Mouse (Mus musculus): ENCODE data around the gene Hist1h2bk.

The Hist1h2bk gene

DNA sequence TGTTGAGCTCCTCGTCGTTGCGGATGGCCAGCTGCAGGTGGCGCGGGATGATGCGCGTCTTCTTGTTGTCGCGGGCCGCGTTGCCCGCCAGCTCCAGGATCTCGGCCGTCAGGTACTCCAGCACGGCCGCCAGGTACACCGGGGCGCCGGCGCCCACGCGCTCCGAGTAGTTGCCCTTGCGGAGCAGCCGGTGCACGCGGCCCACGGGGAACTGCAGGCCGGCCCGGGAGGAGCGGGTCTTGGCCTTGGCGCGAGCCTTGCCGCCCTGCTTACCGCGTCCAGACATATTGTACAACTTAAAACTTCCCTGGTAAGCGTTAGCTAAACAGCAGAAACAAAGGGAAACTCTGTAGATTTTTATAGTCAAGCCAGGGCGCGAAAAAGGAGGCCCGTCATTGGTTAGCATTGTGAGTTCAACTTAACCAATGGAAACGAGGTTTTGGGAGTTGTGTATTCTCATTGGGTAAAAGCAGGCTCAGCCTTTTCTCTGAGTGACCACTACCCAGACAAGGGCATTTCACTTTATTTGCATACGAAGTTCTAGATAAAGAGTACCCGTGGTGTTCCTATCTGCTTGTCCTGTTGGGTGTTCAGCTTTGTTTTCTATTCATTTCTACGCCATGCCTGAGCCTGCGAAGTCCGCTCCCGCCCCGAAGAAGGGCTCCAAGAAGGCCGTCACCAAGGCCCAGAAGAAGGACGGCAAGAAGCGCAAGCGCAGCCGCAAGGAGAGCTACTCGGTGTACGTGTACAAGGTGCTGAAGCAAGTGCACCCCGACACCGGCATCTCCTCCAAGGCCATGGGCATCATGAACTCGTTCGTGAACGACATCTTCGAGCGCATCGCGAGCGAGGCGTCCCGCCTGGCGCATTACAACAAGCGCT, at the start of gene Hist1h2bk, which contains the start of gene Hist1h2ah:
TSS of gene Hist1h2bk (plus strand) at position 604 of the 882 bp plus-strand sequence.
TSS of gene Hist1h2ah (minus strand) at position 302 of the 882 bp plus-strand sequence.
- peak; percentile 78 for DNase-seq (ENCODE audit: low read depth, low spot score)

DNA sequence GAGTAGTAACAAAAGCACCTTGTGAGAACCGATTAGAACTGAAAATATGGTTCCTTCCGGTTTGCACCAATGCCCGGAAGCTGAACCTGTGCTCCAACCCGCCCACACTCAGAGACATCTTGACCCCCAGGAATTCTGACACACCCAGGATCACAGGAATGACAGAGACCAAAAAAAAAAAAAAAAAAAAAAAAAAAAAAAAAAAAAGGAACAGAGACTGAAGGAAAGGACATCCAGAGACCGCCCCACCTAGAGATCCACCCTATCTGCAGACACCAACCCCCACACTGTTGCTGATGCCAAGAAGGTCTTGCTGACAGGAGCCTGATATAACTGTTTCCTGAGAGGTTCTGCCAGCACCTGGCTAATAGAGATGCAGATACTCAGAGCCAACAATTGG, 43.1 kb upstream of the Hist1h2bk start:
- no peak for DNase-seq (ENCODE audit: low read depth, low spot score)

DNA sequence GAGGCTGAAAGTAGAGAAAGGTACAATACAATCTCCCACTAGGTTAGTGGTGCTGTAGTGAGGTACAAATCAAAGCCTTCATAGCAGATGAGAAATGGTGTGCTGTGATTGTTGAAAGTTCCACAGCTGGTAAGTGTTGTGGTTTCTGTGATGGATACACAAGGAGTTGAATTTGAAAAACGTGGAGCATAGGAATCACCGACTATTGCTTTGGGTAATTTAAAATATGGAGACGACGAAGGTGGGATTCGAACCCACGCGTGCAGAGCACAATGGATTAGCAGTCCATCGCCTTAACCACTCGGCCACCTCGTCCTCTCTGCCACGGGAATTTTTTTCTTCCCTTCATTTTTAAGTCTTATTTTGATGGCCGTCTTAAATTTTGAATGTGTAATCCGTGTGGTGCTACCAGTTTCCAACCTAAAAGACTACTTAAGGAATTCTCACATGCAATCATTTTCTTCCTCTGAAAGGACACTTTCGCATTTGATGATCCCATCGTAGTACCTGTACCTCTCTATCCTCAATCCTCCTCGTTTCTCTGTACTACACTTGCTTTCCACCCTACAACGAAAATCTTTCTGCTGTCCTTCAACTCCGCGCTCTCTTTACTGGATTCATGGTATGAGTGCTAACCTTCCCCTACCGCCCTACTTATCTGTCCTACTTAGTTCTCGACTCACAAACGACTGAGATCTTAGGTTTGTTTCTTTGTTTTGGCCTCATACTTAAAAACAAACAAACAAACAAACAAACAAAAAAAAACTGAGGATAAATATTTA, 41.5 kb upstream of the Hist1h2bk start:
- DNase-seq (ENCODE audit: low read depth, low spot score): no peak

DNA sequence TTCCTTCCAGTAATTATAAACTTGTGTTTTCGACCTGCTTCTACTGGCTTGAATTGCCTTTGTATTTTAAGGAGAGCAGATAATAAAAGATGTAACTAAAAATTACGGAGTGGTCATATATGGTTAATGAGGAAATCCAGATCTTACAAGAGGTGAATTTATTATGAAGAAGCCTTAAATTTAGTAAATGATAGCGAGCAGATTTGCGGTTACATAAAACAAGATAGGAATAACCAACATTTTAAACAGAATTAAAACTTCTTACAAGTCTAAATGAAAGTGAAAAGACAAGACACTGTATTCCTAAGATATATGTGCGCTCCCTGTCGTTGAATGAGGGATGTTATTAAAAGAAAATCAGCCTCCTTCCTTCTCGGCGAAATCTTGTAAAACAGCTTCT, 40.8 kb upstream of the Hist1h2bk start:
- no peak for DNase-seq (ENCODE audit: low read depth, low spot score)

DNA sequence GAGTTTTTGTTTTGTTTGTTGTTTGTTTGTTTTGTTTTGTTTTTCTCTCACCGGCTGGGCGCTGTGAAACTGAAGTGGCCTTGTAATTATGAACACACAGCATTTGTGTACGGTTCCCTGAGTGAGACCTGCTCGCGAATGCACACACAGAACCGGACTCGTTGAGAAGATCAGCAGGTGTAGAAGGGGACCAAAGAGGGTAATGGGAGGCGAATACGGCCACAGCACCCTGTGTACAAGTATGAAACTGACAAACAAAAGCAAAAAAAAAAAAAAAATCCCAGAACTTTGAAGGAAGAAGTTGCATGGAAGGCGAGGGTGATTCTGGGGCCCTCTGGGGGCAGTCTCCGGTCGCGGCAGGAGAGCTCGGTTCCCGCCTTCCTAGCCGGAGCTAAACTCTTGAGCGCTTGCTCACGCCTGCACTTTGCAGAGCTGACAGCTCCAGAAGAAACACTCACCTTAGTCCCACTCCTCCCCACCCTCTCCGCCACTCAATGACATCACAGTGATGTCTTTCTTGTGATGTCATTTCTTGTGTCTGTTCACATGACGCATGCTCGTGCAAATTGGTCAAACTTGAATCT, 40.2 kb upstream of the Hist1h2bk start:
- DNase-seq (ENCODE audit: low read depth, low spot score): no peak

DNA sequence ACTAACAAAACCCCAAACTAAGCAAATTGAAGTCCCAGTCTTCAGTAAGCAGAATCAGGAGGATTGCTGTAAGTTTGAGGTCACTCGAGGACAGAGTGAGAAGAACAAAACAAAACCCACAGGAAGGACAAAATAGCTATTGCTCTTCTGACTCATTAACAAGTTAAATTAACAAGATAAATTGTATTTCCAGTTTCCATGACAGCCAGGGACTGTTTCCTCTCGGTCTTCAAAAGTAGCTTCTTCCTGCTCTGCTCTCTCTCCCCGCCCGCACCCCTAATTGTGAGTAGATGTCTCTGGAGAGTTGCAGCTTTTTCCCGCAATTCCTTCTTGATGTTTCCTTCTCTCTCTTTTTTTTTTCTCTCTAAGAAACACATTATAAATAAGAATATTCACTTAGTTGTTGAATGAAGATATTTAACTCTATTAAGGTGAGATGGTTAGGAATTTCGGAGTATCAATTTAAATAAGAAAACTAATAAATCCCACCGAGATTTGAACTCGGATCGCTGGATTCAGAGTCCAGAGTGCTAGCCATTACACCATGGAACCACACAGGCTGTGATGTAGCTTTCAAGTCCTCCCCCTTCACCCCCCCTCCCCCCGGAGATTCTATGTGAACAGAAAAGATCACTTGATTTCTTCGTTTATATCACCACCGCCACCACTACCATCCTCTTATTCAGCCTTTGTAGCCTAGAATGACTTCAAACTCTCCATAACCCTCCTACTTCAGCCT, 39.4 kb upstream of the Hist1h2bk start:
- no peak for DNase-seq (ENCODE audit: low read depth, low spot score)

DNA sequence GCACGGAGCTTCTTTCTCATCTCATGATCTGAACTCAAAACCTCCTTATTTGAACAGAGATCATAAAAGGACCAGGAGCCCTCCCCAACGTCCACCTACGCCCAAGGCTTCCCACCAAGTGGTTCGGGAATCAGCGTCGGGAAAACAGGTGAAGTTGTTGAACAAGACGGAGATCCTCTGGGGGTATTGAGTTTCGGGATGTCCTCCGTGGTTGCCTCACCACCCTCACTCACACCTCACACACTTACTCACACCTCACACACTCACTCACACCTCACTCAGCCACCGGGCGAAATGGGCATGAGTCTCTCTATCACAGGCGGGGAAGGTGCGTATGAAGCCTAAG, 38.9 kb upstream of the Hist1h2bk start:
- no peak for DNase-seq (ENCODE audit: low read depth, low spot score)

DNA sequence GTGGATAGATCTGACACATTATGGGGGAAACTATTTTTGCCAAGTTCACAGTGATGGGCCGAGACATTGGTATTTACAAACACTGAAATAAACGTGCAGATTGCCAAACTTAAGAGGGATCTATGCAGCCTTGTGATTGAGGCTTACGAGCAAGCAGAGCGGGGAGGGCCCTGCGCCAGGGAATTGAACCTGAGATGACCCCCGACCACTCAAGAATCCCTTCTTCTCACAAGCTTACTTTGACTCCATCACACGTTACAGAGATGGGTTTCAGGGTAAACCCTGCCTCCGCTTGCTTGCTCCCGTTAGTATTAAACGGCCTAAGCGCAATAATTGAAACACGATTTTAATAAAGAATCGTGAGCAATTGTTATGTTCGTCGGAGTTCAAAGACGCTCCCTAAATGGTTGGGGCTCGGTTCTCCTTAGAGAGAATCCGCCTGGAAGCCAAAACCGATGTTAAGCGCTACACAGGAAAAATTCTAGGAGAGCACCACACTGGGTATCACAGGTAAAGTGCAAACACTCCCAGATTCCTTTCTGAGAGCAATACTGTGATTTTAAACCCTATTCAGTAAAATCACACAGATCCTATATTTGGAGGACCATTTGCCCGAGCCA, 38.4 kb upstream of the Hist1h2bk start:
- no peak for DNase-seq (ENCODE audit: low read depth, low spot score)

DNA sequence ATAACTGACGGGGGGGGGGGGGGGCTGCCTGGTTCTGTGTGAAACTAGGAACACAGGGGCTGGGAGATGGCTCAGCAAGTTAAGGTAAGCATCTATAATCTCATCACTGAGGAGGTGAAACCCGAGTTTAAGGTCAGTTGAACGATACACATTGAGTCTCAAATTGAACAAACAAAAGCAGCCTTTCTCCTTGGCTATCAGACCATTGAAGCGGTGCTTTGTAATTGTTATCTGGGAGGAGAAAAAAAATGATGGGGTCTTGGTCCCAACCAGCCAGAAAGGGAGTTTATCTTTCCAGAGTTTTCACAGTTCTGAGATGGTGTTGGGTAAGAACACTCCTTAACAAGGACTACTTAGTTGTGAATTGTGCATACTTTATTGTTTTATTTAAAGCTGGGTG, 37.8 kb upstream of the Hist1h2bk start:
- no peak for DNase-seq (ENCODE audit: low read depth, low spot score)

DNA sequence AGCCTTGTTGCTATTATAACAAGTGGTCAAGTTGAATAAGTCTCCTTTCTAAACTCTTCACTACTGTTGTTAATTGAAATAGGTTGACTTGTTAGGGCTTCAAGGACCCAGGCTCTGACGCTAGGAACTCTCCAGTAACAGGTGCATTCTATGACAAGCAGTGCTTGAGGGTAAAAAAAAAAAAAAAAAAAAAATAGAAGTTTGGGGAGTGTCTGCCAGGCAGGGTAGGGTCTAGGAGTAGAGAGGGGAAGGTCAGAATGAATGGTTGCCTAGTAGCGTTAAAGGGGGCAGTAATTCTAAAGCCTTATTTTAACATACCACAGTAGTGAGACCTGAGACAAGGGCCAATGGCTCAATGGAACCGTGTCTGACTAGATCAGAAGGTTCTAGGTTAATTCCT, 37.3 kb upstream of the Hist1h2bk start:
- DNase-seq (ENCODE audit: low read depth, low spot score): no peak

DNA sequence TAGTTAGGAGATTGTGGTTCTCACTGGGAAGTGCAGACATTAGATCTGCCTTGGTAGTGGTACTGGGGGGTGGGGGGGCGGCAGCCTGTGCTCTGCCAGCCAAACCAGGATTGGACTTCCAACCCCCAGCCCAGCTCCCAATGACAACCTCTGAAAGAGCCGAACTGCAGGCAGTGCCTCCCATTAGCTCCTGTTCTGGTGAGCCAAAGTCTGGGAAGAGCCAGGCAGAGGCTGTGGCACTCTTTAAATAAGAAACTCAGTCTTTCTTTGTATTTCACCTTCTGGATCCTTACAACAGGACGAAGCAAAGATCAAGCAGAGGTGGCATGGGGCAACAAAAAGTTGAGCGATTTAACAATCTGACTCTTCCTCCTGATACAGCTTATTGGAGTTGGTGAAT, 36.5 kb upstream of the Hist1h2bk start:
- DNase-seq (ENCODE audit: low read depth, low spot score): no peak

DNA sequence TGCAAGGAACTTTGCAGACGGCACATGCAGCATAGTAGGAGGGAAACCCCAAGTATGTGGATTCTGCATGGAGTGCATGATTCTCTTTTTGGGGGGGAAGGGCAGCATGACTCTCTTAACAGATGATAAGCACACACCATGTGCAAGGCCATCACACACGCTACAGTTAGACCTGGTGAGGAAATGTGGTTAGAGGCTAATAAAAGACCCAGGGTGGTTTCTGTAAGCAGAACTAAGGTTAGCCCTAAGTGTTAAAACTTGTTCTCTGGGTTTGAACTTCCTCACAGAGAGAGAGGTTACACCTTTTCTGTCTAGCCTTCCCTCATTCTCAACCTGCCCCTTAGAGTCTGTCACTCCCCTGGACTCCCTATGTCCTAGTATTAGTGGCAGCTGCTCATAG, 34.3 kb upstream of the Hist1h2bk start:
- no peak for DNase-seq (ENCODE audit: low read depth, low spot score)

DNA sequence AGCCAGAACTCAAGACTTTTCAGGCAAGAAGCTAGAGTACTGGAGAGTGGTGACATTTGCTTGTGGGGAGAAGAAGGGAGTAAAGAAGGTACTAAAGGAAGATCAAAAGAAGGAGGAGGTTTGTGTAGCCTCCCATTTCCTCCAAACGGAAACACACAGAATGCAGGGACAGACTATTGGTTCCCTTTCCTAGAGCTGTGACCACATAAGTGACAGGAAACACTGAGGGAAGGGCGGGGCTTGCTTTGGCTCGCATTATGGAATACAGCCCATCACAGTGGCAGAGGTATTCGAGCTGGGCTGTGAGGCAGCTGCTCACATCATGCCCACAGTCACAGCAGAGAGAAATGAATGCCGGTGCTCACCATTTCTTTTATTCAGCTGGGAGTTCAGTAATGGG, 33.8 kb upstream of the Hist1h2bk start:
- no peak for DNase-seq (ENCODE audit: low read depth, low spot score)

DNA sequence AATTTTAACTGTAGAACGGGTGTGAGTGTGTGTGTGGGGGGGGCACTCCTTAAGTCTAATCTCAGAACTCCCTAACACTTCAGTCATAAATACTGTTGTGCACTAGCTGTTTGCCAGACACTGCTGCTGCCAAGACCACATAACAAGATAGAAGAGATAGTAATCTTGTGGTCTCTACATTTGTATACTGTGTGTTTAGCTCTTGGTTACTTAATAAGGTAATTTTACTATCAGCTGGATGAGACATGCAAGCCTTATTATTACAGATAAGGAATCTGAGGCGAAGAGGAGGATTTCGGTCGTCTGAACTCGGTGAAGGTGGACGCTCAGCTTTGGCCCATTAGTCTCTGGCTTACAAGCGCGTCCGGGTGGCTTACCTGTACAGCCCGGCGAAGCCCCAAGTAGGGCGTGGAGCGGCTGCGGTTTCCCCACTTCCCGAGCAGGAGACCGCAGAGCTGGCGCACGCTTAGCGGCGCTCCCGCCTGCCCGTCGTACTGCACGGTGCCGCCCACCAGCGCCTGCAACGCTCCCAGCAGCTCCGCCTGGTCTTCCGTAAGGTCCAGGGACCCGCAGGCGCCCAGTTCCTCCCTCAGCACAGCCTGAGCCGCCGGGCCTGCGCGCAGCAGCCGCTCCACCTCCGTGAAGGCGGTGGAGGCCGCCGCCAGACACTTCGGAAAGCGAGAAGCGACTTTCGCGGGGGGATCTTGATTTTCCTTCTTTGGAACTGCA, 29.9 kb upstream of the Hist1h2bk start:
- no peak for DNase-seq (ENCODE audit: low read depth, low spot score)

DNA sequence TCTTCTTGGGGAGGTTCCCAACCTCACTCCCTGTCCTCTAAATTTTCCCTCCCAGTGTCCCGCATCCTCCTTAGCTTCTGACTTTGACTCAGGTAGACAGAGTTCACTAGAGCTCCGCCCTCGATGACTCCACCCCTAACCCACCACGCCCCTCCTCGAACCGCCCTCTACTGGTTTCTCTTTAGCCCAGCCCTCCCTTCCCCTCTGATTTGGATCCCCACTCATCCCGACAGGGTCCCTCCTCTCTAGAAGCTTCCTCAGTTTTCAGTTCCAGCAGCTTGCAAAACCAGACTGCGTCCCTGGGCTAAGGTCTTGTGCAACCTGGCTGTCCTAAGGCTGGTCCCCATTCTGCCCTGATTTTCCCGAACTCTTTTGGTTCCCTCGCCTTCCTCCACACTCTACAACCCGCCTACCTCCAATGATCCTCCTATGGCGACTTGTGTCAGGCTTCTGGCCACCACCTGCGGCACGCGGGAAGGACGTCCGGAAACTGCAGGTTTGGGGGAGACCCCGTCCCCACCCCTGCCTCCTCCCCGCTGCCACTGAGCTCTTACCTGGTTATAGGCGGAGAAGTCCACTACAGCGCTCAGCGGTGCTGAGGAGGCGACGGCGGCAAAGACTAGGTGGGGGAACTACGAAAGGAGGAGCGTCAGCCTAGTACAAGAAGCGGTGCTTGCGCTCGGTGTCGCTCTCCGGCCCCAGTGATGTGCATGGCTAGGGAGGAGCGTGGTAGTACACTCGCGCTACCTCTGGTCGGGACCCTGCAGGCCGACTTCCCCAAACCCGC, 29.1 kb upstream of the Hist1h2bk start:
- DNase-seq (ENCODE audit: low read depth, low spot score): no peak

DNA sequence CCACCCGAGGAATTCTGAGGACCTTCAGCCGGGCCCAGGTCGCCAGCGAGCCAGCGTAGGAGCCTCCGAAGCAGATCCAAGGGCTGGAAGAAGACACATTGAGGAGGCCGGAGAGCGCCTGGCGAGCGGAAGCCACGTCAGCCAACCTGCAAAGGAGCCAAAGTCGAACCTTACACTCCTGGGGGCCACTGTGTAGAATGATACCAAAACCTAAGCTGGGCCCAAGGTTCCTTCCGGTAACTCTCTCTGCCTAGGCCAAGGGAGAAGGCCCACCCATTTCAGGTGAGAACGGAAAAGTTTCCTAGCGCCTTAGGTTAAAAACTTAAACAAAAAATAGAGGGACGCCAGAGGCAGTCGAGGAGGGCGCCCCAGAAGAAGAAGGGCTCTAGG, 28.6 kb upstream of the Hist1h2bk start:
- DNase-seq (ENCODE audit: low read depth, low spot score): no peak

DNA sequence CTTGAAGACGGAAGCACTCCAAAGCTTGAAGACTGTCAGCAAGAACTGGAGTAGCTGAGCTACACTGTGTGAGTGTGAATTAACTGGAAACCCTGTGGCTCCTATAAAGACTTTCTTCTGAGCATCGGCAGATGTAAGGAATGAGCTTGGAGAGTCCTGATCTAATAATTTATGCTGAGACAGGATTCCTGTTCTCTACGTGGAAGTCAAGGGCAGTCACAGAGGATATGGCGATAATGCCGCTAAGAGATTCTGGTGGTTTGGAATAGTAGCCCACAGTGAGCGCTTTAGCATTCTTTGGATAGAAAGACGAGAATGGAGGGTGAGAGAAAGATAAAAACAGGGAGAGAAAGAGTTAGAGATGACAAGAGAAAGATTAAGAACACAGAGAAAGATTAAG, 27.8 kb upstream of the Hist1h2bk start:
- no peak for DNase-seq (ENCODE audit: low read depth, low spot score)

DNA sequence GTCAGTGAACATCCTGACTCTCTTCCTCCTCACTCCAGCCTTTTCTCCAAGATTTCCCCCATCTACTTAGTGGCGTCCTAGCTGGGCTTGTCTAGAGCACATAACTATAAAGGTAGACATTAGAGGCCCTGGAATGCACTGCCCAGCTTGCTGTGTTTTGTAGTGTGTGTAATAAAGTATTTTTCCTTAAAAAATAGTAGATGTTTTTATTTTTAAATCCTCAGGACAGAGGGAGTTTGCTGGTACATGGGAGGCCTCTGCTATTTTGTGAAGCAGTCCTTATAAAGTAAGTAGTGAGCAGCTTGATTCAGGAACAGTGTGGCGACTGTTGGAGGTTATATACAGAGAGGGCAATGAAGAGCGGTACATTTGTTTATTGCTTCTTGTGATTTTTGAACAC, 27.0 kb upstream of the Hist1h2bk start:
- no peak for DNase-seq (ENCODE audit: low read depth, low spot score)

DNA sequence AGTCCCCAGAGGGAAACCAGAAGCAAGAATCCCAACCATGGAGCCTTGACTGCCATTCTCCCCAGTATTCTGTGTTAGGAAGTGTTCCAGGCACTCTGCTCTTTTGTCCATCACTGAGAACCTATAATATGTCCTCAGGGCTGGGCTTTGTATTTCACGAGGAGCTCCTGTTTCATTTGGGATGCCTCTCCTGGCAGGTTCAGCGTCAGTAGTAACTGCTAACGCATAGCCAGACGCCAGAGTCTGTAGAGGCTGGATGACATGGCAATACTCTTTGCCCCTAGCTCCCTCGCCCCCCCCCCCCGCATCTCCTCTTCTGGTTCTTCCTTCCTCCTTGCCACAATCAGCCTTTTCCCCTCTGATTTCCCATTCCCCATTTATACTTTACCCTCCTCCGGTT, 26.0 kb upstream of the Hist1h2bk start, which contains the start of gene Prss16:
TSS of gene Prss16 (minus strand) at position 101 of the 400 bp plus-strand sequence.
- no peak for DNase-seq (ENCODE audit: low read depth, low spot score)

DNA sequence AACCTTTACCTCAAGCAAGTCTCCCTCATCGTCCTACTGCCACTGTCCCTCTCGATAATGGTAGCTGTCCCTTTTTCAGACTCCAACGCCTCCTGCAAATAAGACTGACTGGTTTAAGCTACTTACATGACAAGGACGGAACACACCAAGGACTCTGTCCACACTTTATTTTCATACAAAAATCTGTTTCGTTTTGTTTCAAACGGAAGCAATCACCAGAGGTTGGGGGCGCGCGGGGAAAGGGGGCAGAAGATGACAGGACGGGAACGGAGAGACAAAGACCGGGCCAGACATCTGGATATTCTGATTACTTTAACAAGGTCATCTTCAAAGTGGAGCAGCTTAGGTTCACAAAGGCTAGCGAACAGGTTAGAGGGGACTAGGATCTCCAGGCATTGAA, 22.0 kb upstream of the Hist1h2bk start:
- DNase-seq (ENCODE audit: low read depth, low spot score): no peak

Data from retina, adult 2 months (tissue).